Mouse (Mus musculus) heart, postnatal 25 days (tissue): ENCODE data around the gene Fdxr. TPM values are rescaled to one million over a fixed set of nuclear protein-coding genes. Genes with fewer than 3 reads are reported as not detected.

Experiments
- DNase-seq: peaks from one replicate; pipeline ENCODE4 v3.0.0; 2022; ENCODE audit warnings: low spot score
- intact Hi-C: fragments of 180-260 bp; cut with DNase I; formaldehyde crosslinking; loops from one replicate; pipeline ENCODE4 v1.15.1; 2025
- total RNA-seq, 2 experiments: library from RNA; stranded (reverse); gene quantifications; 2 replicates each; pipeline ENCODE4 v1.2.3; 2021

Gene Fdxr
- total RNA-seq: 1 to 10 TPM; 7.9 to 8.2 TPM

- peak; percentile 98 for DNase-seq
Measured at GRCm38 (mm10) chr11:115276780-115277603, at the start of gene Fdxr. Gene Fdxr (minus strand): TSS chr11:115277050.

GRCm38 (mm10) chr11:115323354-115323753, 46.5 kb upstream of the Fdxr start:
- intact Hi-C loops: no loop called here
- DNase-seq: no peak

More at GRCm38 (mm10) chr11:115276780-115277603, at the start of gene Fdxr:
- intact Hi-C loops: no loop called here

DNA sequence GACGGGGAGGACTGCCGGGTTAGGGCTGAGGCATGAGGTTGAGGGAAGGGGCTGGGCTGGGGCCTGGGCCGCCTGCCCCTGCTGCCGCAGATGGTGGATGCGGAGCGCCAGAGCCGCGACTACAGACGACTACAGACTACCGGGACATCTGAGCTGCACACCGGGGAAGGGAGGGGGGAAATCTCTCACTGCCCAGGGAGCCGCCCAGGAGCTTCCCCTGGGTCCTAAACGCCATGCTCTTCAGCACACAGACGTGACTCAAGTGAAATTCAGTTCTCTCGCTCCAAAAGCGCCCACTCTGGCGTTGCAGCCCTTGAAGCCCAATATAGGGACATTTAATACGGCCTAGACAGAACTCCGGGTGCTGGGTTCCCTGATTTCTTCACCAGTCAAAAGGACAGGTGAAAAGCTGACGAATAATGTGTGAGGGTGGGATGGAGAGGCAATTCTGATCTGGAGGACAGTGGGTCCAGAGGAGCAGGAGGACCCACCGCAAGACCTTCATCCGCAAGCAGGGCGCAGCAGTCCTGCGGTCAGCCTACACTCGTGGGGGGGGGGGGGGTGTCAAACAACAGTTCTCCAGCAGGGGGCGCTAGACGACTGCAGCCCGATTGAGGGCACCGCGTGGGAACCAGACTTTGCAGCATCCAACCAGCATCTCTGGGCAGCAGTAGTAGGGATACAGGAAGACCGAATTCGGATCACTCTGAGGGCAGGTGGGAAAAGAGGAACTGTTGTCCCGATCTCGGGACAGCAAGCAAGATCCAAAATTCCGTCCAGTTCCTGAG, 45.2 kb upstream of the Fdxr start, which contains the start of gene Ush1g:
Gene Ush1g (minus strand): TSS at position 136 of the 788 bp plus-strand sequence.
- no peak for DNase-seq
- intact Hi-C loops: loop anchor here (1.0 kb wide), 1 partner anchor 32 kb away; no protein-coding TSS in a partner anchor

DNA sequence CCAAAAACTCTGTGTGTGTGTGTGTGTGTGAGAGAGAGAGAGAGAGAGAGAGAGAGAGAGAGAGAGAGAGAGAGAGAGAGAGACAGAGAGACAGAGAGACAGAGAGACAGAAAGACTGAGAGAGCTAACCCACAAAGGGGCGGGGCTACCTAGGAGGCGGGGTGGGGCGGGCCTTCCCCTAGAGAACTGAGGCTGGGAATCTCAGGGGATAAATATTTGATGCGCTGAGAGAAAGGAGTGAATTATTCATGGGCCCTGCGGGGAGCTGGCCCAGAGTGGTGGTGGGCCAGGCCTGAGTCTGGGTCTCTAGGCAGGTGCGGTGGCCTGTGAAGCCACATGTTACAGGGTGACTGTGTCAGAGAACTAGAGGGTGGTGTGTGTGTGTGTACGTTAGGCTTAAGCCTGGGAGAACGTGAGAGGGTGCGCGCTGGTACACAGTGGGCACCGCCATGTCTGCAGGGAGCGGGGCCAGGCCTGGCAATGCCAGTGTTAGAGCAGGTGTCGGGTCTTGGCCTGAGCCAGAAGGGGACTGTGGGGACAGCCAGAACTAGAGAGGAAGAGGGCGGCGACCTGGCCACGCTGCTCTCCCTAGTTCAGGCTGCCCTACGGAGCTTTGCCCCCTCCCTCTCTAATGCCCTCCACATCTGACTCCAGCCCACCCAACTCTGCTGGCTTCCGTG, 43.0 kb upstream of the Fdxr start:
- intact Hi-C loops: no loop called here
- DNase-seq: no peak

DNA sequence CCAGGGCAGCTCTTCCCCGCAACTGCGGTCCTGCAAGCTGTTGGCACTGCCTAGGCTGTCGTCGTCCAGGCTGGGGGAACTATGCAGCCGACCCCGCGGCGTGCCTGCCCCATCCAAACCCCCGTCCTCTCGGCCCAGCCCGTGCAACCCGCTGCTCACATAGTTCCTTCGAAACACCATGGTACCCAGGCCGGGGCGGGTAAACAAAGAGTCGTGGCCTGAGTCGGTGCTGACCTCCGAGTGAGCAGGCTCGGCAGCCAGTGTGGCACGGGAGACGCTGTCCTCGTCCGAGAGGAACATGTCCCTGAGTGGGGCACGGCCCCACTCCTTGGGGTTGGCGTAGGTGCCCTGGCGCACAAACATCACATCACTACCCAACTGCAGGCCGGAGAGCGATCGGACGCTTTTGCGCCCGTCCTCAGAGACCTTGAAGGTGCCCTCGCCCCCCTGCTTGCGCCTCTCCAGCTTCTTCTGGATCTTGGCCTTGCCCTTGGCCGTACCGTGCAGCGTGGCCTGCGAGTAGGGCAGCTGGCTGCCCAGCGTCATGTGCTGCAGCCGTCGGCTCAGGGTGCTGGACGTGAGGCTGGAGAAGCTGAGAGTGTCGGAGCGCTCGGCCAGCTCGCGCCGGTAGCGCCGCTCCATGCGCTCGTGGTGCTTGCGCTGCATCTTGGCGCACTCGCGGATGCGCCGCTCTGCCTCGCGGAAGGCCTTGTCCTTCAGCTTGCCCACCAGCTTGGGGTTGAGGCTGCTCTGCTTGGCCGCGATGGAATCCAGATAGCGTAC, 41.6 kb upstream of the Fdxr start:
- DNase-seq: no peak
- intact Hi-C loops: no loop called here

DNA sequence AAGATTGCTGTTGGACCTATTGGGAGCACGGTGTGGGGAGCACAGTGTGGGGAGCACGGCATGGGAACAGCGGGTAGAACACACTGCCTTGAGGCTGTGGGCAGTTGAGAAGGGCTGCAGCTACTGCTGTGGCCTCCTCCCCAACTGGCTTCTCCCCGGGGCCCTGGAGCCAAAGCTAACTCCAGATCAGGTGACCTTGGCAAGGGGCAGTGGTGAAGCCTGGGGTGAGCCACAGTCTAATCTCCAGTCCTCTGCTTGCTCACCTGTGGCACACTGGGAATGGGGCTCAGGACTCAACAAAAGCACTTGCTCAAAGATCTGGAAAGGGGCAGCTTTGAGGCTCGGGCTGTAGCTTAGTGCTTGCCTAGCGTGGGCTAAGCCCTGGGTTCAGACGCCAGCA, 40.4 kb upstream of the Fdxr start:
- DNase-seq: no peak
- intact Hi-C loops: no loop called here

DNA sequence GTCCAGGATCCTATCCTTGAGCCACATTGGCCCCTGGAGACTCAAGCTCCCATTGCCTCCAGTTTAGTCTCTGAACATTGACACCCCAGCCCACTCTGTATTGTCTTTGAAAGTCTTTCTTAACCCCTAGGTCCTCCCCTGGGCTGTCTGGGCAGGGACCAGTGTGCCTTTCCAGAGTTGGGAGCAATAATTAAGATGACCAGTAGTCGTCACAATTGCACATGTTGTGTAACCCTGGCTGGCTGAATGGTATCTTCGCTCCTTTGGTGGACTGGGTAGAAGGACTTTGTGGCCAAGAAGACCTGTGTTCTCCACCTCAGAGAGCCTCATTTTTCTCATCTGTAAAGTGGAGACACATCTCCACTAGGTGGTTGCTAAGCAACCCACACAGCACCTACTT, 37.4 kb upstream of the Fdxr start:
- no peak for DNase-seq
- intact Hi-C loops: no loop called here

- DNase-seq: no peak
- intact Hi-C loops: no loop called here
Measured at GRCm38 (mm10) chr11:115308781-115309180, 31.9 kb upstream of the Fdxr start.

- intact Hi-C loops: no loop called here
- DNase-seq: no peak
Measured at GRCm38 (mm10) chr11:115306863-115307262, 30.0 kb upstream of the Fdxr start, which contains the start of gene Otop2. Gene Otop2 (plus strand): TSS chr11:115307163.

GRCm38 (mm10) chr11:115303167-115303566, 26.3 kb upstream of the Fdxr start:
- intact Hi-C loops: no loop called here
- DNase-seq: no peak

- DNase-seq: no peak
- intact Hi-C loops: no loop called here
Measured at GRCm38 (mm10) chr11:115301351-115301750, 24.5 kb upstream of the Fdxr start.

DNA sequence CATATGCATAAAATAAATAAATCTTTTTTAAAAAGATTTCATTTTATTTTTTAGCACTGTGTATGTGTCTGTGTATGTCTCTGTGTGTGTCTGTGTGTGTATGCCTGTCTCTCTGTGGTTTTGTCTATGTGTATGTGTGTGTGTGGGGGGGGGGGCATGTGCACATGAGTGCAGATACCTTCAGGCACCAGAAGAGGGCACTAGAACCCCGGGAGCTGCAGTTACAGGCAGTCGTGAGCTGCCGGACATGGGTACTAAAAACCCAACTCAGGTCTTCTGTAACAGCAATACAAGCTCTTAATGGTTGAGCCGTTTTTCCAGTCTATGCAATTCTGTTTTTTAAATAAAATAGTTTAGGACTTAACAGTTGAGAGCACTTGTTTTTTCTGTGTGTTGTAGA, 23.9 kb upstream of the Fdxr start:
- no peak for DNase-seq
- intact Hi-C loops: no loop called here

GRCm38 (mm10) chr11:115298160-115298559, 21.3 kb upstream of the Fdxr start:
- intact Hi-C loops: no loop called here

GRCm38 (mm10) chr11:115297214-115297826, 20.5 kb upstream of the Fdxr start, which contains the start of gene Fads6:
Gene Fads6 (minus strand): TSS chr11:115297663.
- intact Hi-C loops: no loop called here
- peak; percentile 33 for DNase-seq

More at GRCm38 (mm10) chr11:115298160-115298559, 21.3 kb upstream of the Fdxr start:
- no peak for DNase-seq

- intact Hi-C loops: no loop called here
- DNase-seq: no peak
Measured at GRCm38 (mm10) chr11:115296471-115297210, 19.8 kb upstream of the Fdxr start.

DNA sequence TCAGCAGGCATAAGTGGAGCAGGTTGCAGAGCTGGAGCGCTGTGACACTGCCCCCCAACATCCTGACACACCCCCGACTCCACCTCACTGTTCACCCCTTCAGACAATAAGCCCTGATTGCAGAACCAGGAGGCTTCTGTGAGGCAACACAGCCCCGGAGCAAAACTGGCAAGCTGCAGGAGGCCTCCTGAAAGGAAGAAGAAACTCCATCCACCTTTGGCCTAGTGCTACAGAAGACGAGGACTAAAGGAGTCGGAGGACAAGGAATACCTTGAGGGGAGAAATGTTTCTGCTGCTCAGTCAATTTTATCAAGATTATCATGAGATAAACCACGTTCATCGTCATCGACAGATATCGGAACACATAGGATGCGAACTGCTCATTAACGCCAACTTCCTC, 19.1 kb upstream of the Fdxr start:
- intact Hi-C loops: no loop called here
- no peak for DNase-seq

DNA sequence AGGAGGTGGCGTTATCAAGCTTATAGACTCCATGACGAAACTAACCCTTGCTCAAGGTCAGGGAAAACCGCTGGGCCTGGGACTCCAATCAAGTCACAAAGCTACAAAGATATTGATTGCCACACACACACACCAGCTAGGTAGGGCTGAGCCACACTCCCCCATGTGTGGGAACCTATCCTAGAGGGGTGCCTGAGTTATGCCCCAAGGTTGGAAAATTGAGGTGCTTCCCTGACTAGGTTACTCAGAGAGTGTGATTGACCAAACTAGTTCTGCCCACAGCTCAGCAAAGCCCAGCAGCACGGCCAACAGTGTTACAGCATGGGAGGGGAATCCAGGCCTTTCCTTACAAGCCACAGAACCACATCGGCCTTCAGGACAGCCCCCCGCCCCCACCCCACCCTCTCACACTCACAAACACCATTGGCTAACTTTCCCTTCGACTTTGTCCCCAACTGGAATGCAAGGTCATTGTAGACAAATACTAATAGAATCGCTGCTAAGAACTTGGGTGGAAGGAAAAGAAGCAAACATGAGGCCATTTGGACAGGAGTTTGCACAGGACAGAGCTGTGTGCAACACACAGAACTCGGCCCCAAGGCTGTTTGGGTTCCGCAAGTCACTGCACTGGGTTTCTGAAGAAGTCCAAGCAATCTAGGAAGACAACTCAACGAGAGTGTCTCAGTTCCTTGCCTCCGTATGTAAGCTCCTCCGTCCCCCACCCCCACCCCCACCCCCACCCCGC, 16.0 kb upstream of the Fdxr start:
- intact Hi-C loops: no loop called here
- DNase-seq: no peak

DNA sequence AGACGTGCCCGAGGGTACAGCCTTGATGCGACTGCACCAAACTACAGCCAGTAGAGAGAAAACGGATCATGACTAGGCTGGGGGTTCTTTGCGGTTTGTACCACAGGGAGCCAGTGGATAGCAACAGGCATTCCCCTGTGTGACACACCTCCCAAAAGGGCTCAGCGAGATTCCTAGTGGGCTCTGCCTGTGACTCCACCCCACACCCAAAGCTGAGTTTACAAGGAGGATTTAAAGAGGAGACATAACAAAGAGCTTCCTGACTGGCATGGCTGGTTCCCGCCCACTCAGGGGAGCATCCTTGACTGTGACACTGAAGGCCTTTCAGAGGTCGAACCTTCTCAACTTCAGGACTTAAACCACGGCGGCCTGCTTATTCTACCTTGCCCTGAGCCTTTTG, 14.7 kb upstream of the Fdxr start:
- intact Hi-C loops: no loop called here
- DNase-seq: no peak
